Mouse (Mus musculus): ENCODE measurements around the gene Fam240b.
"Not testable (repeated sequence)": the region's sequence is repeated elsewhere in the genome, so short reads cannot be mapped to it uniquely, and the experiment has no call there.

Gene Fam240b

GRCm38 (mm10) chr13:64497692-64498091 is at the start of gene Fam240b:
Gene Fam240b (minus strand): TSS chr13:64497792.
- DNase-seq (ENCODE audit: low read depth): no peak

- no peak for DNase-seq (ENCODE audit: low read depth)
Measured at GRCm38 (mm10) chr13:64530139-64530538, 32.5 kb upstream of the Fam240b start.

- DNase-seq (ENCODE audit: low read depth): no peak
Measured at GRCm38 (mm10) chr13:64526515-64527285, 29.1 kb upstream of the Fam240b start.

- no peak for DNase-seq (ENCODE audit: low read depth)
Measured at GRCm38 (mm10) chr13:64514247-64514646, 16.7 kb upstream of the Fam240b start.

- DNase-seq (ENCODE audit: low read depth): no peak
Measured at GRCm38 (mm10) chr13:64511616-64512015, 14.0 kb upstream of the Fam240b start.

- no peak for DNase-seq (ENCODE audit: low read depth)
Measured at GRCm38 (mm10) chr13:64507361-64507760, 9.8 kb upstream of the Fam240b start.

GRCm38 (mm10) chr13:64502833-64503232 is 5.2 kb upstream of the Fam240b start:
- no peak for DNase-seq (ENCODE audit: low read depth)

GRCm38 (mm10) chr13:64493586-64493985 is 4.0 kb downstream of the Fam240b start:
- DNase-seq (ENCODE audit: low read depth): no peak

GRCm38 (mm10) chr13:64489886-64490285 is 7.7 kb downstream of the Fam240b start:
- DNase-seq (ENCODE audit: low read depth): peak; percentile 14

- no peak for DNase-seq (ENCODE audit: low read depth)
Measured at GRCm38 (mm10) chr13:64479960-64480359, 17.6 kb downstream of the Fam240b start.

- no peak for DNase-seq (ENCODE audit: low read depth)
Measured at GRCm38 (mm10) chr13:64477968-64478367, 19.6 kb downstream of the Fam240b start.

- peak; percentile 31 for DNase-seq (ENCODE audit: low read depth)
Measured at GRCm38 (mm10) chr13:64467886-64468285, 29.7 kb downstream of the Fam240b start.

- peak; percentile 3 for DNase-seq (ENCODE audit: low read depth)
Measured at GRCm38 (mm10) chr13:64465166-64465565, 32.4 kb downstream of the Fam240b start.

- no peak for DNase-seq (ENCODE audit: low read depth)
Measured at GRCm38 (mm10) chr13:64462581-64462980, 35.0 kb downstream of the Fam240b start.

GRCm38 (mm10) chr13:64458181-64458580 is 39.4 kb downstream of the Fam240b start:
- no peak for DNase-seq (ENCODE audit: low read depth)

- DNase-seq (ENCODE audit: low read depth): not testable (repeated sequence)
Measured at GRCm38 (mm10) chr13:64457225-64457978, 40.2 kb downstream of the Fam240b start.

- no peak for DNase-seq (ENCODE audit: low read depth)
Measured at GRCm38 (mm10) chr13:64450001-64450794, 47.4 kb downstream of the Fam240b start.

GRCm38 (mm10) chr13:64448729-64449128 is 48.9 kb downstream of the Fam240b start:
- no peak for DNase-seq (ENCODE audit: low read depth)

GRCm38 (mm10) chr13:64447947-64448346 is 49.6 kb downstream of the Fam240b start:
- peak; percentile 34 for DNase-seq (ENCODE audit: low read depth)

GRCm38 (mm10) chr13:64445254-64445920 is 52.2 kb downstream of the Fam240b start:
- DNase-seq (ENCODE audit: low read depth): no peak

- peak; percentile 53 for DNase-seq (ENCODE audit: low read depth)
Measured at GRCm38 (mm10) chr13:64443263-64443894, 54.2 kb downstream of the Fam240b start.
